Mouse (Mus musculus): ENCODE measurements around the gene Mrps9. TPM values are rescaled to one million over a fixed set of nuclear protein-coding genes. Genes with fewer than 3 reads are reported as not detected.
A peak's percentile ranks its signal among the peaks of the same experiment; 100 is the strongest.
"Not testable (repeated sequence)": the region's sequence is repeated elsewhere in the genome, so short reads cannot be mapped to it uniquely, and the experiment has no call there.

The Mrps9 gene
- 18.9 and 24.5 TPM in 2 replicates for polyA plus RNA-seq (2012; rRNA removed)

GRCm38 (mm10) chr1:42850663-42851397 is at the start of gene Mrps9:
Gene Mrps9 (plus strand): TSS chr1:42851233.
- peak; percentile 76 for DNase-seq (ENCODE audit: low read depth)

- no peak for DNase-seq (ENCODE audit: low read depth)
Measured at GRCm38 (mm10) chr1:42813301-42813845, 37.7 kb upstream of the Mrps9 start.

GRCm38 (mm10) chr1:42814798-42815619 is 36.0 kb upstream of the Mrps9 start:
- DNase-seq (ENCODE audit: low read depth) = no peak

DNA sequence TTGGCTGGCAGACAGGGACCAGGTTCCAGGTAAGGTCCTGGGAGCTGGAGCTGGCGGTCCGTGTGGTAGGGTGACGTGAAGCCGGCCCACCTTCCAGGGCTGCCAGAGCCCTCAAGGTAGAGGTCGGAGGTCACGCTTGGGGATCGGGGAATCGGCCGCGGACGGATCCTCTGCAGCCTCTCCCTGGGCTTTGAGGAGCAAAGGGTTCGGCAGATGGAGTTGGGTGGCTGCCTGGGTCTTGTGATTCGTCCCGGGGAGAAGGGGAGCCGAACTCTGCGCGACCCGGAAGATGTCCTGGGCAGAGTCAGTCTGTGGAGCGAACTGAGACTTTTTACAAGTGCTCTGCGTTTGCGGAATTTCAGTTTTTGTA is 350 bp downstream of the Mrps9 start:
- no peak for DNase-seq (ENCODE audit: low read depth)

DNA sequence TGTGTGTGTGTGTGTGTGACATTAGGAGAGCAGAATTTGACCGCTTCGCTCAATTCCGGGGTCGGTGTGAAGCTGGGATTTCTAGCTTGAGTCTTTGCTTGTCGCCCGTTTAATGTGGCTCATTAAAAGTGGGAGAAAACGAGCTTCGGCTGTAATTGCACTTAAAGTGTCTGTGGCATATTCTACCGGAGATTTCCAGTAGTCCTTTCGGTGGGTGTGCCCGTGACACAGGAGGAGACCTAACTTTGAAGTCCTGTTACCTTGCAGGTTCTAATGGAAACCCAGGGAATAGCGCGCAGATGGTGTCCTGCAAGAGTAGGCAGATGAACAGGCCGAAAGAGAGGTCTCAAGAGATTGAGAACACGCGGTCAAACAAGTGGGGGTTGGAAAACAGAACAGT is 777 bp downstream of the Mrps9 start:
- DNase-seq (ENCODE audit: low read depth) = no peak

DNA sequence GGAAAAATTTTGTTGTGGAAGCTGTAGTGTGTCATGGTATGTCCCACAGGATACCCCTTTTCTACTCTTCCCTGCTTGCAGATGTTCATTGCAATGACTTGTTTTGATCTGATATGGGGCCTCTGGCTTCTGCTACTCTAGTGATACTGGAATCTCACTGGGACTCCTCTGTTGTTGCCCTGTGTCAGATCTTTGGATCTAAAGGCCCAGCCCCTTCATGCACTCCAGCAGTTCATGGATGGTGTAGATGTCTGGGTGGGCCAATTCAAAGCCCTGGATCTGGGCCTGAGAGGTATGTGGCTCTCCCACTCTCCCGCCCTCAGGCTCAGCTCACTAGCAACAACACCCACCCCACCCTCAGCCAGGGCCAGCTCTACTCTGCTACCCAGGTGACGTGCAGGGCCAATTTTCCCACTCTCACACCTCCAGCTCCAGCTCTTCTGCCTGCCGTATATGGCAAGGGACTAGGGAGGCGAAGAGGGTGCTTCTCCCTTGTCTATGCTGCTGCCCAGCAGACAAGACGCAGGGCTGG is 13.8 kb downstream of the Mrps9 start:
- DNase-seq (ENCODE audit: low read depth) = no peak

GRCm38 (mm10) chr1:42865336-42865939 is 14.4 kb downstream of the Mrps9 start:
- DNase-seq (ENCODE audit: low read depth) = no peak

GRCm38 (mm10) chr1:42865986-42866385 is 15.0 kb downstream of the Mrps9 start:
- no peak for DNase-seq (ENCODE audit: low read depth)

DNA sequence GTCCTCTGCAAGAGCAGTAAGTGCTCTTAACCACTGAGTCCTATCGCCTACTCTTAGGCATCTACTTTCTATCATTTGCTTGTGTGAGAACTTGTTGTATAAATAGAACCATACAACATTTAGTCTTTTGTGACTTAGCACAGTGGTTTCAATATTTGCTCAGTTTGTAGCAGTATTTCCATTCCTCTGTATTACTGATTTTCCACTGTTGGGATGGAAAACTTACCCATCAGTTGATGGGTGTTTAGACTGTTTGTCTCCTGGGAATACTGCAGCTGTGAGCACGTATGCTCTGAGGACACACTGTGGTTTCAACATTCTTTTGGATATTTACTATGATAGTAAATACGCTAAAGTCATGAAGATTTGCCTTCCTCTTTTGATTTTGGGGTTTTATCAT is 16.2 kb downstream of the Mrps9 start:
- no peak for DNase-seq (ENCODE audit: low read depth)

DNA sequence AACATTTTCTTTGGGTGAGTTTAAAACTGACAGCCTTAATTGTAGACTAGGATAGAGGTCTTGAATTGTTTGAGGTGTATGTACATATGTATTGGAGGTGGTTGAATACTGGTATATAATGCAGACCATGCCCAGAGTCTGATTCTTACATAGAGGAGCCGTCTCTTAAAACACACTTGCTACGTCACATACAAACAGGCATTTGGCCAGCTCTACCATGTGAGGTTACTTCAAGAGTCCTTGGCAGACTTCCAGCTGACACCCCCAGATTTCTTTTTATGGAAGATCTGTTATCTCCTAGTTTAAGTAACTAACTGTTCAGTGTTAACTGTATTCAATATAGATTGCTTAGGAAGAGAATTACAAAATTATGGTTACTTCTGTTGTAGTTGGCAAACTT is 23.1 kb downstream of the Mrps9 start:
- no peak for DNase-seq (ENCODE audit: low read depth)

GRCm38 (mm10) chr1:42875271-42875670 is 24.2 kb downstream of the Mrps9 start:
- no peak for DNase-seq (ENCODE audit: low read depth)

DNA sequence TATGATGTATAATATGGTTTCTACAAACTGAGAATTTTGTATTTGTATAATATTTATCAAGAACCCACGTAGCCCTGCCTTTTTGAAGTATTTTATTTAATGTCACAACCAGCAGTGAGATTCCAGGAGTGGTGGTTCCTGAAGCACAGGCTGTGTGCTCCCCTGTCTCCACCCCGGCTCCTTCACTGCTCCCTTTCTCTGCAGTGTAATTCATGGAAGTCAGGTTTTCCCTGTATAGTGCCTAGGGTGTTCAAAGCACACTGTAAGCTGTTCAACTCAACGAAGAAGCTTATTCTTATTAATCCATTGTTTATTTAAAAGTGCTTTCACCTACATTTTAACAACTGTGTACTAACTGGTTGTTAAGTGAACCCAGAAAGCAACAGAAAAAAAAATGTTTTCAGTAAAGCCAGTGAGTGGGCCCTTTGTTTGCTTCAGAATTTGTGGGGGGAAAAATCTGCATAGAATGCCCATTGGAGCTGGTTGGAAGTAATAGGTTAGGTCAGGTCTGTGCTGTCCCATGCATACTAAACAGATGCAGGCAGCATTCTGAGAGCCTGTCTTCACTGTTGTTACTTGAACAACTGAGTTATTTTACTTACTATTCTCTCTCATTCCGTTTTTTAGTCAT is 25.5 kb downstream of the Mrps9 start:
- no peak for DNase-seq (ENCODE audit: low read depth)

DNA sequence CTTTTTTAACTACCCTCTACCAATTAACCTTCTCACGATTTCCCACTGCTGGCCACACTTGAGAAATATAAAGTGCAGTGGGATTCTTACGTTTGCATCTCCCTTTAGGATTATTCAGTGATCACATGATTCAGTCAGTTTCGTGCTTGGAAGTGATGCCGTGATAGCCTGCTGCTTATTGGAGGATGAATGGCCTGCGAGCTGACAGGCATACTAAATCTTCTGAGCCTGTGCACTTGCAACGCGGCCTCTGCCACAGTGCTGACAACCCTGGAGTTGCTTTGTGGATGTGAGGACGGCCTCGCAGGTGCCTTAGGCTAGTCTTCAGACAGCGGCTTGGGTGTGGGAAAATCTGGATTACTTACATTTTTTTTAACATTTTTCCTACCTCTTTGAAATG is 26.2 kb downstream of the Mrps9 start:
- no peak for DNase-seq (ENCODE audit: low read depth)

DNA sequence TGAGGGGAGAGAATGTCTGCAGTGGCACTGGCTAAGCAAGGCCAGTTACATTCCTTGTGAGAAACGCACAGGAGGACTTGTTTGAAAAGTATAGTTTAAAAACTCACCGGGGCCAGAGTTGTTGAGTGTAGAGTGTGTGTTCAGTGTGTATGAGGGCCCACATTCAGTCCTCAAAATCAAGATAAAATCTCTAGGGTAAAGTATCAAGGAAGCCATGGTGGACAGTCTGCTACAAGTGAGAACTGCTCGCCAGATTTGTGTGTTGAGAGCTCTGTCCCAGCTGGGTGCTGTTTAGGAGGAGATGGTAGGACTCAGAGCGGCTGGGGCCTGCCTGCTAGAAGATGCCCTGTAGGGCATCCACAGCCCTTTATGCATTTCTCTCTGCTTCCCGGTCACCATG is 27.8 kb downstream of the Mrps9 start:
- DNase-seq (ENCODE audit: low read depth) = no peak

- DNase-seq (ENCODE audit: low read depth) = no peak
Measured at GRCm38 (mm10) chr1:42882258-42882657, 31.2 kb downstream of the Mrps9 start.

GRCm38 (mm10) chr1:42883418-42883817 is 32.4 kb downstream of the Mrps9 start:
- DNase-seq (ENCODE audit: low read depth) = not testable (repeated sequence)

DNA sequence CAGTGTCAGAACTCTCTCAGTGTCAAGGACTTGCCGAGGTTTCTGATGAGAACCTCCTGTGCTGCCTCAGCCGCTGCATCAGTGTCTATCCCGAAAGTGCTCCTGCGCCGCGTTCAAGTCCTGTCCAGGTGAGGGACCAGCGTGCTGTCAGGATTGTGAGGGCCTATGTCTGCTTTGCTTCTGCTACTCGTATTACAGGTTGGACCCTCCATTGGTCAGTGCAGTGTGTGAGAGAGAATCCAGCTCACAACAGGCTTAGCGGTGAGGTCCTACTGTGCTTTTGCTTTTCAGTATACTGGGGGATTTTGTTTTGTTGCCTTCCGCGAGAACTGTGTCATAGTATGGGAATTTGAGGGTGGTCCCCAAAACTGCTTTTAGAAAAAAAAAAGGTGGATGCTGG is 36.8 kb downstream of the Mrps9 start:
- no peak for DNase-seq (ENCODE audit: low read depth)

GRCm38 (mm10) chr1:42888541-42889349 is 37.7 kb downstream of the Mrps9 start:
- DNase-seq (ENCODE audit: low read depth) = no peak

GRCm38 (mm10) chr1:42889421-42889887 is 38.4 kb downstream of the Mrps9 start:
- no peak for DNase-seq (ENCODE audit: low read depth)

- DNase-seq (ENCODE audit: low read depth) = no peak
Measured at GRCm38 (mm10) chr1:42894695-42895094, 43.7 kb downstream of the Mrps9 start.

DNA sequence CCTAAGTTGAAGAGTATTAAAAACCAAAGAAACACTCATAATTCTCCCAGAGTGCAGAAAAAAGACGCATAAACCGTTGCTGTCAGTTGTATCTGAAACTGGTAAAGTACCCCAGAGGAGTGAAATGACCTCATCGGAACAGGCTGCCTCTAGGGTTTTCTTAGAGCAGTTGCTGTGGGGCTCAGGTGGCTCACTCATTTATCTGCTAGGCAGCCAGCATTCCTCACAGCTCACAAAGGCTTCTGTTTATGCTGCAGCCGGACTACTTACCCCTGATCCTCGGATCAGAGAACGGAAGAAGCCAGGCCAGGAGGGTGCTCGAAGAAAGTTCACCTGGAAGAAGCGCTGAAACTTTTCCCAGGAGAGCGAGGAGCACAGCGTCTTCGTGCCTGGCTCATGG is 54.1 kb downstream of the Mrps9 start:
- no peak for DNase-seq (ENCODE audit: low read depth)

Measured in gonadal fat pad, adult 2 months (tissue).